Mouse (Mus musculus) CH12.LX (cell line): ENCODE measurements around the gene Arvcf. TPM values are rescaled to one million over a fixed set of nuclear protein-coding genes. Genes with fewer than 3 reads are reported as not detected.

Source experiments
- DNase-seq: peaks from one replicate; pipeline ENCODE4 v3.0.0-alpha.2; 2013; ENCODE audit errors: extremely low read depth
- H3K27ac ChIP-seq: 2 replicates; pipeline ENCODE4 v1.5.1; 2012; ENCODE audit warnings: low read depth, mild to moderate bottlenecking, control low read depth, moderate library complexity; ENCODE audit not compliant: insufficient read depth
- H3K27me3 ChIP-seq: replicated peaks from 2 replicates; pipeline ENCODE3; 2012; ENCODE audit warnings: inconsistent platforms
- H3K36me3 ChIP-seq, 2 experiments: replicated peaks in 1 of 2; 2 replicates each; pipeline versions ENCODE3 to v1.6.1; 2012; ENCODE audit warnings: inconsistent platforms in 1 of 2, low read length in 1 of 2, mild to moderate bottlenecking in 1 of 2, mixed read lengths in 1 of 2, moderate library complexity in 1 of 2; ENCODE audit not compliant: control insufficient read depth in 1 of 2, insufficient read depth in 1 of 2
- H3K4me1 ChIP-seq, 2 experiments: 2 replicates each; pipeline ENCODE4 v1.6.1; 2012; ENCODE audit warnings: inconsistent platforms in 1 of 2, moderate library complexity in 1 of 2; ENCODE audit not compliant: insufficient read depth in 2 of 2, control insufficient read depth in 1 of 2
- H3K4me2 ChIP-seq: 2 replicates; pipeline ENCODE4 v1.6.1; 2012; ENCODE audit warnings: low read depth, mild to moderate bottlenecking, control low read depth; ENCODE audit not compliant: poor library complexity, insufficient read depth, severe bottlenecking
- H3K4me3 ChIP-seq, 3 experiments: fragments of 150-350 bp in 1 of 3; sonication (generic) in 1 of 3; replicated peaks in 1 of 3; 2 replicates each; pipeline versions ENCODE3 to v1.5.1; 2011 to 2012; ENCODE audit warnings: low read depth in 2 of 3, low read length in 2 of 3, mild to moderate bottlenecking in 2 of 3, moderate library complexity in 2 of 3, control low read depth in 1 of 3, improper control_type of control experiment in 1 of 3, inconsistent platforms in 1 of 3, mixed read lengths in 1 of 3; ENCODE audit not compliant: poor library complexity in 1 of 3
- H3K79me2 ChIP-seq: replicated peaks from 2 replicates; pipeline ENCODE4 v1.6.1; 2012; ENCODE audit warnings: mild to moderate bottlenecking, moderate library complexity; ENCODE audit not compliant: control insufficient read depth, poor library complexity, insufficient read depth, severe bottlenecking; ENCODE audit errors: extremely low read depth
- H3K9ac ChIP-seq: 2 replicates; pipeline ENCODE4 v1.6.1; 2012; ENCODE audit warnings: low read depth, mild to moderate bottlenecking, control low read depth, moderate library complexity; ENCODE audit not compliant: insufficient read depth
- H3K9me3 ChIP-seq: replicated peaks from 2 replicates; pipeline ENCODE3; 2012; ENCODE audit warnings: low read length, inconsistent platforms, mixed read lengths
- BHLHE40 ChIP-seq: IDR thresholded peaks from 2 replicates; pipeline ENCODE4 v1.6.1; 2011; ENCODE audit warnings: mild to moderate bottlenecking, low read depth, low read length, improper control_type of control experiment
- CHD1 ChIP-seq: IDR thresholded peaks from 2 replicates; pipeline ENCODE4 v1.6.1; 2012; ENCODE audit warnings: low read depth, low read length, improper control_type of control experiment, inconsistent platforms
- EP300 ChIP-seq: IDR thresholded peaks from 2 replicates; pipeline ENCODE4 v1.6.1; 2011; ENCODE audit warnings: low read length, improper control_type of control experiment
- GABPA ChIP-seq: IDR thresholded peaks from 2 replicates; pipeline ENCODE4 v1.6.1; 2012; ENCODE audit warnings: low read depth, low read length, improper control_type of control experiment, inconsistent platforms; ENCODE audit not compliant: insufficient replicate concordance
- HCFC1 ChIP-seq: IDR thresholded peaks from 2 replicates; pipeline ENCODE4 v1.6.1; 2012; ENCODE audit warnings: low read depth, mild to moderate bottlenecking, inconsistent platforms, low read length, improper control_type of control experiment
- IRF4 ChIP-seq: IDR thresholded peaks from 2 replicates; pipeline ENCODE4 v1.6.1; 2014; ENCODE audit warnings: low read depth, mild to moderate bottlenecking, inconsistent platforms, low read length, improper control_type of control experiment
- JUND ChIP-seq: conservative IDR thresholded peaks from 2 replicates; pipeline ENCODE4 v1.6.1; 2011; ENCODE audit warnings: low read depth, low read length, improper control_type of control experiment
- MAZ ChIP-seq: IDR thresholded peaks from 2 replicates; pipeline ENCODE4 v1.6.1; 2012; ENCODE audit warnings: low read depth, mild to moderate bottlenecking, inconsistent platforms, low read length, improper control_type of control experiment, moderate library complexity
- NELFE ChIP-seq: IDR thresholded peaks from 2 replicates; pipeline ENCODE4 v1.6.1; 2011; ENCODE audit warnings: low read depth, low read length, improper control_type of control experiment
- NRF1 ChIP-seq: IDR thresholded peaks from 2 replicates; pipeline ENCODE4 v1.6.1; 2014; ENCODE audit warnings: low read depth, mild to moderate bottlenecking, inconsistent platforms, low read length, improper control_type of control experiment, moderate library complexity
- PAX5 ChIP-seq: IDR thresholded peaks from 2 replicates; pipeline ENCODE4 v1.6.1; 2012; ENCODE audit warnings: low read length, inconsistent platforms, mixed read lengths
- POLR2A ChIP-seq: IDR thresholded peaks from 2 replicates; pipeline ENCODE4 v1.6.1; 2011; ENCODE audit warnings: low read depth, mild to moderate bottlenecking, improper control_type of control experiment, low read length
- RCOR1 ChIP-seq: conservative IDR thresholded peaks from 2 replicates; pipeline ENCODE4 v1.6.1; 2012; ENCODE audit warnings: low read depth, mild to moderate bottlenecking, inconsistent platforms, low read length, improper control_type of control experiment
- SIN3A ChIP-seq: IDR thresholded peaks from 2 replicates; pipeline ENCODE4 v1.6.1; 2012; ENCODE audit warnings: low read length, improper control_type of control experiment, inconsistent platforms
- TBP ChIP-seq: conservative IDR thresholded peaks from 2 replicates; pipeline ENCODE4 v1.6.1; 2011; ENCODE audit warnings: low read depth, low read length, improper control_type of control experiment
- ZC3H11A ChIP-seq: IDR thresholded peaks from 2 replicates; pipeline ENCODE4 v1.6.1; 2012; ENCODE audit warnings: low read depth, mild to moderate bottlenecking, inconsistent platforms, low read length, improper control_type of control experiment
- ZKSCAN1 ChIP-seq: IDR thresholded peaks from 2 replicates; pipeline ENCODE4 v1.6.1; 2012; ENCODE audit warnings: low read depth, inconsistent platforms, low read length, improper control_type of control experiment, borderline replicate concordance
- ZMIZ1 ChIP-seq: IDR thresholded peaks from 2 replicates; pipeline ENCODE4 v1.6.1; 2012; ENCODE audit warnings: low read depth, mild to moderate bottlenecking, inconsistent platforms, low read length, improper control_type of control experiment
- dilution Hi-C: fragments of 300-500 bp; cut with MboI; formaldehyde crosslinking; loops from 2 replicates; pipeline ENCODE4 v1.14.3; 2020; ENCODE audit warnings: low sequenced_read_pairs; ENCODE audit not compliant: extremely low pct_unique_long_range_greater_than_20kb, extremely low pct_ligation_motif_present
- in situ Hi-C: fragments of 300-500 bp; cut with MboI; formaldehyde crosslinking; loops from 3 replicates; pipeline ENCODE4 v1.14.3; 2019; ENCODE audit warnings: low sequenced_read_pairs, low pct_ligation_motif_present, low pct_unique_long_range_greater_than_20kb, mixed read lengths
- polyA plus RNA-seq: library from polyadenylated mRNA; unstranded; fragments of >175 nt; gene quantifications from 2 replicates; pipeline ENCODE4 v1.2.1, GENCODE M21; 2012; ENCODE audit warnings: low read depth; ENCODE audit not compliant: insufficient read length
- total RNA-seq, 2 experiments: library from RNA; depleted of rRNA; stranded (reverse); fragments of 300-350 nt in 1 of 2; fragments of >200 nt in 1 of 2; gene quantifications; 2 replicates each; pipeline ENCODE4 v1.2.3; 2012 to 2014

Gene Arvcf
- total and polyA plus RNA-seq, 3 experiments: 1.1 to 7.5 (median 3.9) TPM

GRCm38 (mm10) chr16:18424364-18425045 lies 76.5 kb downstream of the Arvcf start (continued):
- TF ChIP-seq HCFC1 (0 out of 2 replicates have a peak, but pooled peaks have one; percentile 13), NELFE (0 out of 2 replicates have a peak, but pooled peaks have one; percentile 25), NRF1 (no peak), BHLHE40 (peak; percentile 74), SIN3A (0 out of 2 replicates have a peak, but pooled peaks have one; percentile 16), CHD1 (no peak), ZMIZ1 (no peak), IRF4 (0 out of 2 replicates have a peak, but pooled peaks have one; percentile 12), EP300 (no peak), MAZ (no peak), ZKSCAN1 (no peak), GABPA (no peak), PAX5 (no peak), POLR2A (no peak; the same call in 1 of the 2 replicates), TBP (no peak), JUND (no peak), RCOR1 (no peak)

GRCm38 (mm10) chr16:18425475-18426214 lies 77.7 kb downstream of the Arvcf start:
- Histone ChIP-seq H3K9ac (peak overlapping the region; percentile 84), H3K27ac (peak overlapping the region; percentile 57; the same call in 1 of the 2 replicates), H3K79me2 (peaks cover 6% of the 10 kb centered on the region), H3K27me3 (no peaks in the 10 kb centered on the region), H3K4me3 (peak overlapping the region; percentile 78 to 96 (median 96)), H3K36me3 (peaks cover 3 to 55% of the 10 kb centered on the region in 2 experiments), H3K4me1 (peaks cover 16 to 48% of the 10 kb centered on the region in 2 experiments), H3K9me3 (no peaks in the 10 kb centered on the region), H3K4me2 (peak overlapping the region; percentile 82)
- peak; percentile 33 for DNase-seq
- in situ Hi-C loops: no loop called here
- 0 out of 2 replicates have a peak, but pooled peaks have one; percentile 13 for TF ChIP-seq NRF1
- TF ChIP-seq ZC3H11A: no peak
- dilution Hi-C loops: no loop called here
